Mouse (Mus musculus) heart, postnatal 0 days (tissue): ENCODE data around the gene Prelid3b.

Source experiments
- CTCF ChIP-seq: IDR thresholded peaks from 2 replicates; pipeline ENCODE4 v1.5.1; 2016; ENCODE audit warnings: antibody characterized with exemption, control low read depth, low read depth
- EP300 ChIP-seq: IDR thresholded peaks from 2 replicates; pipeline ENCODE4 v1.6.1; 2016; ENCODE audit warnings: antibody characterized with exemption, low read depth

DNA sequence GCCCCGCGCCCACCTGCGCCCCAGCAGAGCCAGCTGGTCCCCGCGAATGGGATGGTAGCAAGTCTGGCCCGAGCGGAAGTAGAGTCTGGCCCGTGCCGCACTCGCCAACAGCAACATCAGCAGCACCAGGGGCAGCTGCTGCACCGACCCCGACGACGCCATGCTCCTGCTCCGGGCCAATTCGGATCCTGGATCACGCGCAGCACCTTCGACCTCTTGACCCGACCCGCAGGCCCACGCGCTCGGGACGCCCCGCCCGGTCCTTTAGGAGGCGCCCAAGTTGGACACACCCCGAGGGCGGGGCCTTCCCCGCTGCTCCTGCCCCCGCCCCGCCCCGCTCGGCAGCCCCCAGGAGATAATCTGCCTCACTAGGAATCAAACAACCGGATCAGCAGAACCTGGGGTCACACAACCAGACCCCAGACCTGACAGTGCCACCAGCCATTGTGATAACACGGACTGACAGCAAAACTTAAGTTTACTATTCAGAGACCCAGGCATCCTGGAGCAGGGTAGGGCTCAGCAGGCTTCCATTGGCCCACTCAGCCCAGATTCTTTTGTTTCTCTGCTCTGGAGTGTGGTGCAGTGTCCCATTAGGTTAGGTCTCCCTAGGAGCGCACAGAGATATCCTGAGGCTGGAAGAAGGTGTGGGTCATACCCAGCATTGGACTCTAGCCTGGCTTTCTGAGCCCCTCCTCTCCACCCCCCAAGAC is 34.0 kb downstream of the Prelid3b start, which contains the start of gene Ctsz:
- TF ChIP-seq CTCF (no peak; the same call in 1 of the 2 replicates), EP300 (no peak)
